Mouse (Mus musculus) erythroblast, embryonic 14.5 days (primary cell): ENCODE data around the gene Rbm12. TPM values are rescaled to one million over a fixed set of nuclear protein-coding genes. Genes with fewer than 3 reads are reported as not detected.
"Not testable (repeated sequence)": the region's sequence is repeated elsewhere in the genome, so short reads cannot be mapped to it uniquely, and the experiment has no call there.

Source experiments
- H3K27me3 ChIP-seq: 2 replicates; pipeline ENCODE4 v1.6.1; 2012; ENCODE audit warnings: inconsistent platforms; ENCODE audit not compliant: control insufficient read depth
- H3K36me3 ChIP-seq: 2 replicates; pipeline ENCODE4 v1.6.1; 2012; ENCODE audit warnings: mild to moderate bottlenecking, inconsistent platforms; ENCODE audit not compliant: control insufficient read depth
- H3K4me1 ChIP-seq: 2 replicates; pipeline ENCODE4 v1.6.1; 2012; ENCODE audit warnings: inconsistent platforms; ENCODE audit not compliant: control insufficient read depth
- H3K4me3 ChIP-seq: replicated peaks from 2 replicates; pipeline ENCODE3; 2012; ENCODE audit warnings: moderate library complexity, mild to moderate bottlenecking, inconsistent platforms
- H3K9me3 ChIP-seq: 2 replicates; pipeline ENCODE4 v1.6.1; 2012; ENCODE audit warnings: low read length, inconsistent platforms, mixed read lengths; ENCODE audit not compliant: control insufficient read depth
- GATA1 ChIP-seq: IDR thresholded peaks from 2 replicates; pipeline ENCODE4 v1.6.1; 2012; ENCODE audit warnings: low read length, inconsistent platforms, mixed read lengths
- TAL1 ChIP-seq: IDR thresholded peaks from 3 replicates; pipeline ENCODE4 v1.6.1; 2012; ENCODE audit warnings: low read length, inconsistent platforms, mixed read lengths
- polyA plus RNA-seq: library from polyadenylated mRNA; stranded (reverse); fragments of >175 nt; gene quantifications from 2 replicates; pipeline ENCODE4 v1.2.3, GENCODE M21; 2012

Rbm12 gene
- polyA plus RNA-seq, 1 experiment: 0.31 TPM

DNA sequence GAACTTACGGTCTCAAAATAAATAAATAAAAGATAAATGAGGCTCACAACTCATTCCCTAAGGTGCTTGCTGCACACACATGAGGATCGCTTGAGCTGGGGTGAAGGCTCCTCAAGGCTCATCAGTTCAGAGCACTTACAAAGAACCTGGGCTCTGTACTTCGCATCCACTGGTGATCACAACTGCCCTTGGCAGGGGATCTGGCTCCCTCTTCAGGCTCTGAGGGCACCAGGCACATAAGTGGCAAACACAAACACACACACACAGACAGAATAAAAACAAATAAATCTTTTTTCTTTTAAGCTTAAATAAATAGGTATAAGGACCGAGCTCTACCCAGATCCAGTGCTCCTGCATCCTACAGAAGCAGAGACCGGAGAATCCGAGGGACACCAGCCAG is 23.9 kb upstream of the Rbm12 start:
- Histone ChIP-seq H3K4me3 (no peak overlapping the region), H3K4me1 (peaks cover 2% of the 10 kb centered on the region; the same call in 1 of the 2 replicates), H3K36me3 (peaks cover 69% of the 10 kb centered on the region), H3K27me3 (no peaks in the 10 kb centered on the region), H3K9me3 (no peaks in the 10 kb centered on the region)
- TF ChIP-seq GATA1 (no peak), TAL1 (no peak)

DNA sequence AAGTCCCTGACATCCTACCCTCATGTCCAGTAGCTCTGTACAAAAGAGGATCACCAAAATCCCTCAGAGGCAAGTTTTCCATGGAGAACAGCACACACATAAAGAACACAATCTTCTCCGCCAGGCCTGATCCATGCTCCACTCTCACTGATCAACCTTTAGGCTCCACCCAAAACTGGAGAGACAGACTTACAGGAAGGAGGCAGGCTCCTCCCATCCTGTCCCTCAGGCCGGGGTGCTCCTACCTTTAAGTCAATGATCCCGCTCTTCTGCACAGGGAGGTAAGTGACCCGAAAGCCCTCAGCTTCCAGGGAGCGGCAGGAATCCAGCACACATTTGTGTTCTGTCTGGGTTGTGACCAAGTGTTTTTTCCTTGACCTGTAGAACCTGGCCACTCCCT is 22.4 kb upstream of the Rbm12 start:
- peaks cover 58% of the 10 kb centered on the region for H3K36me3 ChIP-seq
- H3K9me3 ChIP-seq: no peaks in the 10 kb centered on the region

DNA sequence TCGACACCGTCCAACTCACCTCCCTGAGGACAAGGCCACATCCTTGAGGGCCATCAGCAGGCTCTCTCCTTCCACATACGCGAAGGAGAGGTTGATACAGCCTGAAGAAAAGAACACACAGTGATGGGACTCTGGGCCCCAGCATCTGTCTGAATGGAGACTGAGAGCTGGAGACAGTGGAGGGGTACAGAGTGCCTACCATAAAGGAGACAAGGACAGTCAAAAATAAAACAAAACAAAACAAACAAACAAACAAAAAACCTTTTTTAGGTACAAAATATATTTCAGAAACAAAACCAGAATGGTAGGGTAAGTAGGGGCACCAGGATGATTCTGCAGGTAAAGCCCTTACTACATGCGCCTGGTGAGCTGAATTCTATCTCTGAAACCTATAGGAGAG is 15.2 kb upstream of the Rbm12 start, which contains the start of gene Gm28036:
Gene Gm28036 (minus strand): TSS at position 101 of the 400 bp plus-strand sequence.
- H3K4me3 ChIP-seq: no peak within 1 kb of the TSS
- no peaks in the 10 kb centered on the region for H3K9me3 ChIP-seq
- H3K27me3 ChIP-seq: no peaks in the 10 kb centered on the region
- H3K4me1 ChIP-seq: no peaks in the 10 kb centered on the region
- no peak for TF ChIP-seq GATA1
- no peak for TF ChIP-seq TAL1
- peaks cover 80% of the 10 kb centered on the region for H3K36me3 ChIP-seq

More for the DNA sequence above, 22.4 kb upstream of the Rbm12 start:
- TF ChIP-seq GATA1: no peak
- TF ChIP-seq TAL1: no peak
- H3K4me1 ChIP-seq: peaks cover 2% of the 10 kb centered on the region; the same call in 1 of the 2 replicates
- no peak overlapping the region for H3K4me3 ChIP-seq
- no peaks in the 10 kb centered on the region for H3K27me3 ChIP-seq

DNA sequence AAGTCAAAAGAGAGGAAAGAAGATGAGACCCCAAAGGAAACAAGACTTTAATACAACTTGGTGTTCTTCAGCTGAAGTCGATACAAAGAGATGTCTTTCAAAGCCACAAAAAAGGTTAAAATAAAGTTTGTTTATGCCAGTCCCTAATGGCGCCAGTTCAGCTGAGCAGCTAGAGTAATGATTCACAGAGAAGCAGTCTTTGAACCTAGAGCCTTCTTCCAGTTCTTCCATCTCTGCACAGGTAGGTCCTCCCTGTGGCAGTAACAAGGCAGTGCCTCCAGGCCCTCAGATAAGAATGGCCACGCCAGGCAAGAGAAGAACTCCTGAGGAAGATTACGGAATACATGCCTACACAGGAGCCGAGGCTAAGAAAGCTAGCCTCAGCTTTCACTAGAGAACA is 12.0 kb upstream of the Rbm12 start:
- H3K27me3 ChIP-seq: no peaks in the 10 kb centered on the region
- no peak for TF ChIP-seq GATA1
- TF ChIP-seq TAL1: no peak
- H3K9me3 ChIP-seq: no peaks in the 10 kb centered on the region
- no peak overlapping the region for H3K4me3 ChIP-seq
- H3K36me3 ChIP-seq: peaks cover 63% of the 10 kb centered on the region
- H3K4me1 ChIP-seq: peaks cover 2% of the 10 kb centered on the region; the same call in 1 of the 2 replicates

DNA sequence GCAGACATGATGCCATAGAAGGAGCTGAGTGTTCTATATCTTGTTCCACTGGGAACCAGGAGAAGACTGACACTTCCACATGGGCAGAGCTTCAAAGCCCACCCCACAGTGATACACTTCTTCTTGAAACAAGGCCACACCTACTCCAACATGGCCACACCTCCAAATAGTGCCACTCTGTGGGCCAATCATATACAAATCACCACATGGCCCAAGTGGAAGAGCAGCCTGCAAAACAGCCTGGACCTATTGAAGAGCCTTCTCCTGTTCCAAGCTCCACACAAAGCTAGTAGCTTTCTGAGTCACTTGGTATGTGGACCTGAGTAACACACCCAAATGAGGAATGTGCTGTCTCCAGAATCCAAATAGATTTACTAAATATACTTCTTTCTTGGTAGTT is 7.8 kb upstream of the Rbm12 start:
- Histone ChIP-seq H3K4me1 (peaks cover 2% of the 10 kb centered on the region; the same call in 1 of the 2 replicates), H3K27me3 (no peaks in the 10 kb centered on the region), H3K9me3 (no peaks in the 10 kb centered on the region), H3K36me3 (peaks cover 25% of the 10 kb centered on the region), H3K4me3 (no peak overlapping the region)
- TF ChIP-seq TAL1 (no peak), GATA1 (no peak)

DNA sequence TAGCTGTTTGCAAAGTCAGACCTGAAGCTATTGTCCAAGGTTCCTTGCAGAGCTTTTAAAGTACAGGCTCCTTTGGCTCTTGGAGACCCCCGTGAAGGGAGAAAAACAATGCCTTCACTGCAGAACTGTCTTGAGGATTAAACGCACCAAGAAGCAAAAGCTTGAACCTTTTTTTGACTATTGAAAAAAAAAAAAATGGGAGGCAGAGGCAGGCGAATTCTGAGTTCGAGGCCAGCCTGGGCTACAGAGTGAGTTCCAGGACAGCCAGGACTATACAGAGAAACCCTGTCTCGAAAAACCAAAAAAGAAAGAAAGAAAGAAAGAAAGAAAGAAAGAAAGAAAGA is 274 bp upstream of the Rbm12 start:
- H3K4me1 ChIP-seq: peaks cover 36% of the 10 kb centered on the region
- not testable (repeated sequence) for H3K36me3 ChIP-seq, H3K9me3 ChIP-seq, H3K27me3 ChIP-seq
- peak overlapping the region; percentile 97 for H3K4me3 ChIP-seq

DNA sequence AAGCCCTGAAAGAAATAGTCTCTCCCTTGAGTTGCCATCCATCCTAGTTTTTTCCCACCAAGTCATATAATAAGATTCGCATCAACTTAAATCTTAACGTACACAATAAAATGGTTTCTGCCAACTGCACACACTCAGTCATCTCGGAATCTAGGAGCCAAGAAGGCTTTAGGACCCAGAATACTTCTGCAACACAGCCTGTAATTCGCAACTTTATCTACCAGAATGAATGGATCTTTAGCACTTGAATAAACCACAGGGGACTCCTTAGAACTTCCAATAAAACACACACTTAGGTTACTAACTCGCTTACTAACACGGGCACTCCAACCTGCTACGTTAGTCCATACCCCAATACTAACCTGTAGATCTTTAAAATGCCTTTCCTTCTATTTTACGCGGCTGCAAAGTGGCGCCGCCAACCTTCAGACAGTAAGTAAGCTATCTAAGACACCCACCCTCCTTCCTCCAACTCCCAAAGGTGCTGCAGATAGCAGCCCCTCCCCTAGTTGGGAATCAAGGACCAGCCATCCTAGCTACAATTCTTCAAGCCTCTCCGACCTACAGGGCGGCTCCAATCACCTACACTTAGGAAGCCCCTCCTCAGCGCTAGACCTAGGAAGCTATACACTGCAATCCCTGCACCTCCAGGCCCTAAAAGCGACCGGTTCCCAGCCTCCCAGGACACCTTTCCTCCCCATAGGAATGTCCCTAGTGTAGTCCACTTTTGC is 986 bp downstream of the Rbm12 start:
- H3K4me1 ChIP-seq: peaks cover 38% of the 10 kb centered on the region
- H3K27me3 ChIP-seq: no peaks in the 10 kb centered on the region
- TF ChIP-seq GATA1 (no peak), TAL1 (no peak)
- peak overlapping the region; percentile 97 for H3K4me3 ChIP-seq
- no peaks in the 10 kb centered on the region for H3K9me3 ChIP-seq
- peaks cover 18% of the 10 kb centered on the region for H3K36me3 ChIP-seq

DNA sequence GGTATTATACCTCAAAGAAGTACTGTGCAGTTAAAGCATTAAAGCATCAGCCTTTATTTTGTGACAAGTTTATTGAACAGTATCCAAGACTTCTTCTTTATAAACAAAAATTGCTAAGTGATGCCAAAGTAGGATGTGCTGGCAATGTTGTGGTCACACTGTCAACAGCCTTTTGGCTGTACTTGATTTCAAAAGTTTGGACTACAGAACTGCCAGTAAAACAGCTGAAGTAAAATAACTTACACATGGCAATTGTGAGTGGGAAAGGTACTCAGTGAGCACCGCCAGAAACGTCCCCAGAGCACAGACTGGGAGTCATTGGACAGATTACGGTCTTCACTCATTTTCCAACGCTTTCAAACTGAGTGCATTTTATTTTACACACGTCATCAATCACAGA is 19.9 kb downstream of the Rbm12 start:
- H3K36me3 ChIP-seq: peaks cover 75% of the 10 kb centered on the region
- no peaks in the 10 kb centered on the region; the same call in 1 of the 2 replicates for H3K4me1 ChIP-seq
- H3K4me3 ChIP-seq: no peak overlapping the region
- no peaks in the 10 kb centered on the region for H3K27me3 ChIP-seq
- no peaks in the 10 kb centered on the region for H3K9me3 ChIP-seq
- TF ChIP-seq GATA1 (no peak), TAL1 (no peak)

DNA sequence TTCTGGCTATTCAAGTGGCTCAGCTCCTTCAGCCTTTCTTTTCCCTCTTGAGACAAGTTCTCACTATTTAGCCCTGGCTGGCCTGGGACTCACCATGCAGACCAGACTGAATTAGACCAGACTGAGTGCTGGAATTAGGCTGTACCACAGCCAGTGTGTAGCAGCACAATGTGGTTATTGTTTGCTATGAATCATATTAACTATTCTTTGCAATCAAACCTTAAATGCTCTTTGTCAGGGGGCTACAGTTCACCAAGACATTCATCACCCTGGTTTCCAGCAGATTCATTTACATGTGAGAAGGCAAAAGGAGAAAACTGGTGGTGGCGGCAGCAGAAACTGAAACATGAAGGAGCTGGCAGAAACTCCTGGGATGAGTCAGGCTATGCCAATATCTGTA is 22.0 kb downstream of the Rbm12 start:
- Histone ChIP-seq H3K4me3 (no peak overlapping the region), H3K36me3 (peaks cover 55% of the 10 kb centered on the region), H3K4me1 (peaks cover 1% of the 10 kb centered on the region), H3K9me3 (no peaks in the 10 kb centered on the region), H3K27me3 (no peaks in the 10 kb centered on the region)
- TF ChIP-seq GATA1 (no peak), TAL1 (no peak)
